Mouse (Mus musculus): Measurements from ENCODE around the gene Tubd1. TPM values are rescaled to one million over a fixed set of nuclear protein-coding genes. Genes with fewer than 3 reads are reported as not detected.

The Tubd1 gene
- polyA plus RNA-seq, 1 experiment: 18.3 TPM

GRCm38 (mm10) chr11:86574408-86574807, 29.6 kb downstream of the Tubd1 start:
- H3K27me3 ChIP-seq (ENCODE audit: control insufficient read depth, insufficient read depth, low read length): no peaks in the 10 kb centered on the region
- peaks cover 7% of the 10 kb centered on the region for H3K4me1 ChIP-seq (ENCODE audit: control insufficient read depth, insufficient read depth, low read length)
- H3K36me3 ChIP-seq (ENCODE audit: control insufficient read depth, insufficient read depth, low read length): no peaks in the 10 kb centered on the region
- no peak overlapping the region for H3K4me3 ChIP-seq (ENCODE audit: control insufficient read depth, low read depth, low read length)
- H3K27ac ChIP-seq (ENCODE audit: control insufficient read depth, insufficient read depth, low read depth, low read length): no peak overlapping the region
- TF ChIP-seq POLR2A (IDR thresholded peaks at IDR 0.05; ENCODE audit: control insufficient read depth, low read depth, low read length) (no peak), CTCF (IDR thresholded peaks at IDR 0.05; ENCODE audit: control insufficient read depth, insufficient read depth, insufficient replicate concordance, low read depth, low read length) (no peak)

GRCm38 (mm10) chr11:86575632-86576378, 31.0 kb downstream of the Tubd1 start:
- TF ChIP-seq POLR2A (IDR thresholded peaks at IDR 0.05; ENCODE audit: control insufficient read depth, low read depth, low read length) (no peak), CTCF (IDR thresholded peaks at IDR 0.05; ENCODE audit: control insufficient read depth, insufficient read depth, insufficient replicate concordance, low read depth, low read length) (no peak)
- Histone ChIP-seq H3K27ac (ENCODE audit: control insufficient read depth, insufficient read depth, low read depth, low read length) (no peak overlapping the region), H3K4me1 (ENCODE audit: control insufficient read depth, insufficient read depth, low read length) (peaks cover 14% of the 10 kb centered on the region), H3K36me3 (ENCODE audit: control insufficient read depth, insufficient read depth, low read length) (no peaks in the 10 kb centered on the region), H3K27me3 (ENCODE audit: control insufficient read depth, insufficient read depth, low read length) (no peaks in the 10 kb centered on the region), H3K4me3 (ENCODE audit: control insufficient read depth, low read depth, low read length) (no peak overlapping the region)

- no peak overlapping the region for H3K4me3 ChIP-seq (ENCODE audit: control insufficient read depth, low read depth, low read length)
- no peak overlapping the region for H3K27ac ChIP-seq (ENCODE audit: control insufficient read depth, insufficient read depth, low read depth, low read length)
- peaks cover 14% of the 10 kb centered on the region for H3K4me1 ChIP-seq (ENCODE audit: control insufficient read depth, insufficient read depth, low read length)
Measured at GRCm38 (mm10) chr11:86577231-86577630, 32.4 kb downstream of the Tubd1 start.

GRCm38 (mm10) chr11:86578106-86578808, 33.5 kb downstream of the Tubd1 start:
- Histone ChIP-seq H3K4me1 (ENCODE audit: control insufficient read depth, insufficient read depth, low read length) (peaks cover 14% of the 10 kb centered on the region), H3K27me3 (ENCODE audit: control insufficient read depth, insufficient read depth, low read length) (no peaks in the 10 kb centered on the region), H3K27ac (ENCODE audit: control insufficient read depth, insufficient read depth, low read depth, low read length) (no peak overlapping the region), H3K4me3 (ENCODE audit: control insufficient read depth, low read depth, low read length) (no peak overlapping the region), H3K36me3 (ENCODE audit: control insufficient read depth, insufficient read depth, low read length) (no peaks in the 10 kb centered on the region)
- TF ChIP-seq CTCF (IDR thresholded peaks at IDR 0.05; ENCODE audit: control insufficient read depth, insufficient read depth, insufficient replicate concordance, low read depth, low read length) (no peak), POLR2A (IDR thresholded peaks at IDR 0.05; ENCODE audit: control insufficient read depth, low read depth, low read length) (no peak)

More at GRCm38 (mm10) chr11:86577231-86577630, 32.4 kb downstream of the Tubd1 start:
- H3K36me3 ChIP-seq (ENCODE audit: control insufficient read depth, insufficient read depth, low read length): no peaks in the 10 kb centered on the region
- TF ChIP-seq POLR2A (IDR thresholded peaks at IDR 0.05; ENCODE audit: control insufficient read depth, low read depth, low read length): no peak
- TF ChIP-seq CTCF (IDR thresholded peaks at IDR 0.05; ENCODE audit: control insufficient read depth, insufficient read depth, insufficient replicate concordance, low read depth, low read length): no peak
- H3K27me3 ChIP-seq (ENCODE audit: control insufficient read depth, insufficient read depth, low read length): no peaks in the 10 kb centered on the region

GRCm38 (mm10) chr11:86578809-86579730, 34.3 kb downstream of the Tubd1 start:
- Histone ChIP-seq H3K27me3 (ENCODE audit: control insufficient read depth, insufficient read depth, low read length) (no peaks in the 10 kb centered on the region), H3K4me3 (ENCODE audit: control insufficient read depth, low read depth, low read length) (no peak overlapping the region), H3K27ac (ENCODE audit: control insufficient read depth, insufficient read depth, low read depth, low read length) (no peak overlapping the region), H3K4me1 (ENCODE audit: control insufficient read depth, insufficient read depth, low read length) (peaks cover 14% of the 10 kb centered on the region), H3K36me3 (ENCODE audit: control insufficient read depth, insufficient read depth, low read length) (no peaks in the 10 kb centered on the region)
- TF ChIP-seq CTCF (IDR thresholded peaks at IDR 0.05; ENCODE audit: control insufficient read depth, insufficient read depth, insufficient replicate concordance, low read depth, low read length) (no peak), POLR2A (IDR thresholded peaks at IDR 0.05; ENCODE audit: control insufficient read depth, low read depth, low read length) (no peak)

- peaks cover 14% of the 10 kb centered on the region for H3K4me1 ChIP-seq (ENCODE audit: control insufficient read depth, insufficient read depth, low read length)
- H3K4me3 ChIP-seq (ENCODE audit: control insufficient read depth, low read depth, low read length): no peak overlapping the region
- no peak overlapping the region; the same call in 1 of the 2 replicates for H3K27ac ChIP-seq (ENCODE audit: control insufficient read depth, insufficient read depth, low read depth, low read length)
- H3K36me3 ChIP-seq (ENCODE audit: control insufficient read depth, insufficient read depth, low read length): no peaks in the 10 kb centered on the region
- H3K27me3 ChIP-seq (ENCODE audit: control insufficient read depth, insufficient read depth, low read length): no peaks in the 10 kb centered on the region
- TF ChIP-seq CTCF (IDR thresholded peaks at IDR 0.05; ENCODE audit: control insufficient read depth, insufficient read depth, insufficient replicate concordance, low read depth, low read length) (no peak), POLR2A (IDR thresholded peaks at IDR 0.05; ENCODE audit: control insufficient read depth, low read depth, low read length) (no peak)
Measured at GRCm38 (mm10) chr11:86579731-86580318, 35.0 kb downstream of the Tubd1 start.
